Mouse (Mus musculus) neural tube, embryonic 12.5 days (tissue): ENCODE data around the gene Simc1. TPM values are rescaled to one million over a fixed set of nuclear protein-coding genes. Genes with fewer than 3 reads are reported as not detected.

Experiments used
- ATAC-seq: fragments of 200-750 bp; cut with Nextera tagmentation; 2 replicates; pipeline ENCODE4 v1.8.0; 2017; ENCODE audit warnings: low read depth, mild to moderate bottlenecking, moderate TSS enrichment, moderate library complexity; ENCODE audit not compliant: low FRiP score
- H3K27ac ChIP-seq: fragments of 300-500 bp; sonication (generic); 2 replicates; pipeline ENCODE4 v1.5.1; 2016
- H3K27me3 ChIP-seq: fragments of 300-500 bp; sonication (generic); replicated peaks from 2 replicates; pipeline ENCODE4 v1.6.1; 2016; ENCODE audit warnings: mild to moderate bottlenecking
- H3K36me3 ChIP-seq: fragments of 300-500 bp; sonication (generic); 2 replicates; pipeline ENCODE4 v1.6.1; 2016; ENCODE audit warnings: mild to moderate bottlenecking
- H3K4me1 ChIP-seq: fragments of 300-500 bp; sonication (generic); 2 replicates; pipeline ENCODE4 v1.6.1; 2016
- H3K4me2 ChIP-seq: fragments of 300-500 bp; sonication (generic); replicated peaks from 2 replicates; pipeline ENCODE4 v1.6.1; 2016; ENCODE audit warnings: mild to moderate bottlenecking
- H3K4me3 ChIP-seq: fragments of 300-500 bp; sonication (generic); 2 replicates; pipeline ENCODE4 v1.5.1; 2016
- H3K9ac ChIP-seq: fragments of 300-500 bp; sonication (generic); 2 replicates; pipeline ENCODE4 v1.6.1; 2016; ENCODE audit warnings: mild to moderate bottlenecking
- H3K9me3 ChIP-seq: fragments of 300-500 bp; sonication (generic); 2 replicates; pipeline ENCODE4 v1.6.1; 2016; ENCODE audit warnings: mild to moderate bottlenecking
- WGBS: fragments of 180-500 bp; shearing (Covaris S2); methylation state at CpG from one replicate; pipeline ENCODE4 v1.1.7; 2016; 5-methylcytosine and 5-hydroxymethylcytosine counted together
- polyA plus RNA-seq: library from polyadenylated mRNA; unstranded; fragments of >200 nt; fragmentation: Nextera tagmentation; extraction: Ambion mirVana; gene quantifications from 2 replicates; pipeline ENCODE4 v1.2.1, GENCODE M21; 2016

Simc1 gene
- polyA plus RNA-seq, 1 experiment from 2014 or later = 20.3 TPM

DNA sequence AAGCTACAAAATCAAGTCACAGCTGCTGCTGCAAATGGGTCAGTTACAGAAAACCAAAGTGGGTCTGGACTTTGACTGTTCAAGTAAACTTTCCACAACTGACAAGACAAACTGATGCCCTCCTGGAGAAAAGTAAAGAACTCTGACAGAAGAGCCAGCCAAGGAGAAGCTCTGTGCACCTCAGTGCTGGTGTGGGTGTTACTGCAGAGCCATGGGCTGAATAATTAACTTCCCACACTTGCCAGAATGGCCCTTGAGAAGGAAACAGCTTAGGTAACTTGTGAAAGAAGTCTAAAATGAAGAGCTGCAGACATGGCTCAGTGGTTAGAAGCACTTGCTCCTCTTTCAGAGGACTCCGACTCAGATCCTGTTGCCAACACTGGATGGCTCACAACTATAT is 54.1 kb downstream of the Simc1 start:
- H3K9me3 ChIP-seq = no peaks in the 10 kb centered on the region
- H3K36me3 ChIP-seq = peaks cover 90% of the 10 kb centered on the region
- WGBS = 100% methylated on average over 1 of the region's 1 CpGs
- H3K27me3 ChIP-seq = no peaks in the 10 kb centered on the region
- no peak overlapping the region for H3K27ac ChIP-seq
- H3K4me2 ChIP-seq = no peak overlapping the region
- no peak overlapping the region for H3K9ac ChIP-seq
- no peak overlapping the region for H3K4me3 ChIP-seq
- ATAC-seq = no peak
- no peaks in the 10 kb centered on the region for H3K4me1 ChIP-seq

DNA sequence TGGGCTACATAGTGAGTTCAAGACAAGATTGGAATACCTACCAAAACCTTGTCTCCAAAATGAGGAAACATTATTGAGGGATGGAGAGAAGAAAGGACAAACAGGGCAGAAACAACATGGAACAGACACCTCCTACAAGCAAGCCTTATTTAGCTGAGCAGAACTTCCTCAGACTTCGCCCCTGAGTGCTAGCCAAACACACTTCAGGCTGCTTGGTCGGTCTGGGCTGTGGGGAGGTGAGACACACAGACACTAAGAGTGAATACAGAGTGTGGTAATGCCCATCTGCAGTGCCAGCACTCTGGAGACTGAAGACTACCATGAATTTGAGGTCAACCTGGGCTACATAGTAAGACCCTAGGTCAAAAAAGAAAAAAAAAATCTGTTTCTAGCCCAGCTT is 56.1 kb downstream of the Simc1 start:
- Histone ChIP-seq H3K4me2 (no peak overlapping the region), H3K9me3 (no peaks in the 10 kb centered on the region), H3K27ac (no peak overlapping the region), H3K4me1 (peaks cover 10% of the 10 kb centered on the region), H3K4me3 (no peak overlapping the region), H3K9ac (no peak overlapping the region), H3K36me3 (peaks cover 77% of the 10 kb centered on the region), H3K27me3 (no peaks in the 10 kb centered on the region)
- no peak for ATAC-seq
- 94% methylated on average over 2 of the region's 2 CpGs for WGBS

DNA sequence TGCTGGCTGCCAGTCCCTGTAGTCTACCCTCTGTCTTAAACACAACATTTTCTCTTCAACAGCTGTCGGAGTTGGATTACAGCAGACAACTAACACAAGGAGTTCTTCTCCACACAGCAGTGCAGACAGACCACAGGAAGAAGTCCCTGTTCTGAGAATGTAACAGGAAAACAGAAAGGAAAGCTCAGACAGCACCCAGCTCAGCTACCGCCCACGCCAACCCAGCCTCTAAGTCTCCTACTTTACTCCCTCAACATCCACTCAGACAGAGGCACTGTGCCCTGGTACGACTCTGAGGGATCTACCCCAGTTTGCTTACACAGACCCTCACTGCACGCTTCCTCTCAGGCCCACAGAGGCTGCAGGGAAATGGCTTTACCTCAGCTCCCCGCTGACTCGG is 57.0 kb downstream of the Simc1 start:
- H3K27ac ChIP-seq = no peak overlapping the region
- no peaks in the 10 kb centered on the region for H3K9me3 ChIP-seq
- H3K36me3 ChIP-seq = peaks cover 69% of the 10 kb centered on the region
- peaks cover 13% of the 10 kb centered on the region for H3K4me1 ChIP-seq
- no peak overlapping the region for H3K4me2 ChIP-seq
- 94% methylated on average over 7 of the region's 7 CpGs for WGBS
- no peak overlapping the region for H3K9ac ChIP-seq
- ATAC-seq = no peak
- H3K4me3 ChIP-seq = no peak overlapping the region
- H3K27me3 ChIP-seq = no peaks in the 10 kb centered on the region

DNA sequence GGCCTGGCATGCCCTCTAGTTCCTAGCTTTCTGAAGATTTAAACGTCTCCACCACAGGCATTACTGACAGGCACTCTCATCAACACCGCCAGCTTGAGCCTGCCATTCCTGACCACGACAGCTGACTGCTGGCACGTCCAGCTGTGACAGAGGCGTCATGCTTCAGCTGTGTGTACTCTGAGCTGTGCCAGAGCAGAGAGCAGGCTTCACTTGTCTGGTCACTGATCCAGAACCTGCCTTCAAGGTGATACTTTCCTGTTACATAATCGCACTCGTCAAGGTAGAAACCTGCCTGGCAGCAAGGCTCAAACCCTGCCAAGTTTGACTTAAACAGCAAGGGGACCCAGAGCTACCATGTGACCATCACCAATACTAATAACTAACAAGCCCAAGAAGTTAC is 59.0 kb downstream of the Simc1 start:
- Histone ChIP-seq H3K4me2 (no peak overlapping the region), H3K4me1 (peaks cover 15% of the 10 kb centered on the region), H3K27me3 (no peaks in the 10 kb centered on the region), H3K36me3 (peaks cover 50% of the 10 kb centered on the region), H3K4me3 (no peak overlapping the region), H3K27ac (no peak overlapping the region), H3K9ac (no peak overlapping the region), H3K9me3 (no peaks in the 10 kb centered on the region)
- 83% methylated on average over 7 of the region's 7 CpGs for WGBS
- no peak for ATAC-seq

DNA sequence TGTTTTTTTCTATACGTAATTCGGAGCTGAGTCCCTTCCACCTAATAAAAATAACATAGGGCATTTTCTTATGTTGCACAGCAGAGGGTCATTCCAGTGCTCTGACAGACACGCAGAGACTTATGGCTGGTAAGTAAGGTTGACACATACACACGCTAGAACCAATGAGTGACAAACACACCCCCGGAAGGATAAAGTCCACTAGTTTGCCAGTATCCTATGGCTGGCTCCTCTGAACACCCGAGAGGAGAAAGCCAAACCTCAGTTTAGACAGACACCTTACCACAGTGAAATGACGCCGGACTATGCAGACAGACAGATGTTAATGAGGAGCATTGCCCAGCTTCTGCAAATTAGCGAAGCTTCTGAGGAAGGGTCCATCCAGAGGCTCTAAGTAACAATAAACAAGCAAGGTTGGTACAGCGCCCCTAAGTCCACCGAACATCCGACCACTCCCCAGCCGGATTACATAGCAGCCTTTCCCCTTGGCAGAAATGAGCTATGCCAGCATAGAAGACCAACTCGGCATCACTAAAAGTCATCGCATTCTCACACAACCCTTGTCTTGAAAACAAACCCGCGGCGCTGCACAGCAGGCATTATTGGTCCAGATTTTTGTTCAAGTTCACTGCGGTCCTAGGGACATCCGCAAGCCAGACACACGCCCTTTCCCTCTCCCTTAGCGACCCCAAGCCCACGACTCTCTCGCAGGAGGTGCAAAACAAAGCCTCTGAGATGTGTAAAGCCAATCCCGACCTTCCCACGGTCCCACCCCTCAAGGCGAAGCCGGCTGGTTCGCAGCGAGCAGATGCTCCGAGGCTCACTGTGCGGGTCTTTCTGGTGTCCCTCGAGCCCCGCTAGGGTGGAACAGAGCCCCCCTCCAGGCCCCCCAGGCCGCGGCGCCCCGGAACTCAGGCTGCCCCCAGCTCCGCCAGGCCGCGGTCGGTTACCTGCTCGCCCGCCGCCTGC is 60.9 kb downstream of the Simc1 start:
- Histone ChIP-seq H3K4me1 (peaks cover 15% of the 10 kb centered on the region), H3K9ac (peak overlapping the region; percentile 97), H3K27me3 (no peaks in the 10 kb centered on the region), H3K27ac (peak overlapping the region; percentile 64), H3K36me3 (peaks cover 31% of the 10 kb centered on the region), H3K9me3 (no peaks in the 10 kb centered on the region), H3K4me3 (peak overlapping the region; percentile 97), H3K4me2 (peak overlapping the region; percentile 75)
- WGBS = 12% methylated on average over 45 of the region's 45 CpGs
- peak; percentile 69 for ATAC-seq

DNA sequence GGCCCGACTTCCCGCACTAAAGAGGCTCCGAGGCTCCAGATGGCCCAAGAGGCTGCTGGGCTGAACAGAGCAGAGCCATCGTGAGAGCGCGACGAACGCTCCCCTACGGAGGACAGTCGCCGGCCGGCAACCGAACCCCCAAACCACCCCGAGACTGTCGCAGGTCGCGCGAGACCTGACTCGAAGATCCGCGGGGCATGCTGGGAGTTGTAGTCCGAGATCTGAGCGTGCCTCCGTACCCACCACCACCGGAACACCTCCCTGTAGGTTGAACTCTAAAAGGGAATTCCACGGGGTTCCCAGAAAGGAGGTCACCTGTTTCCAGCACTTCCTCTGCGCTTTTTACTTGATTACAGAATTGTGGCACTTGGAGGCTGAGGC is 61.6 kb downstream of the Simc1 start, which contains the start of gene 4833439L19Rik:
4833439L19Rik (minus strand) TSS at position 235 of the 381 bp plus-strand sequence.
- Histone ChIP-seq H3K9ac (peak within 1 kb of the TSS; percentile 97), H3K4me3 (peak within 1 kb of the TSS; percentile 97), H3K9me3 (no peaks in the 10 kb centered on the region), H3K27me3 (no peaks in the 10 kb centered on the region), H3K27ac (peak within 1 kb of the TSS; percentile 64), H3K36me3 (peaks cover 24% of the 10 kb centered on the region), H3K4me2 (peak within 1 kb of the TSS; percentile 75), H3K4me1 (peaks cover 15% of the 10 kb centered on the region)
- ATAC-seq = peak; percentile 97
- under 1% methylated on average over 27 of the region's 27 CpGs for WGBS

DNA sequence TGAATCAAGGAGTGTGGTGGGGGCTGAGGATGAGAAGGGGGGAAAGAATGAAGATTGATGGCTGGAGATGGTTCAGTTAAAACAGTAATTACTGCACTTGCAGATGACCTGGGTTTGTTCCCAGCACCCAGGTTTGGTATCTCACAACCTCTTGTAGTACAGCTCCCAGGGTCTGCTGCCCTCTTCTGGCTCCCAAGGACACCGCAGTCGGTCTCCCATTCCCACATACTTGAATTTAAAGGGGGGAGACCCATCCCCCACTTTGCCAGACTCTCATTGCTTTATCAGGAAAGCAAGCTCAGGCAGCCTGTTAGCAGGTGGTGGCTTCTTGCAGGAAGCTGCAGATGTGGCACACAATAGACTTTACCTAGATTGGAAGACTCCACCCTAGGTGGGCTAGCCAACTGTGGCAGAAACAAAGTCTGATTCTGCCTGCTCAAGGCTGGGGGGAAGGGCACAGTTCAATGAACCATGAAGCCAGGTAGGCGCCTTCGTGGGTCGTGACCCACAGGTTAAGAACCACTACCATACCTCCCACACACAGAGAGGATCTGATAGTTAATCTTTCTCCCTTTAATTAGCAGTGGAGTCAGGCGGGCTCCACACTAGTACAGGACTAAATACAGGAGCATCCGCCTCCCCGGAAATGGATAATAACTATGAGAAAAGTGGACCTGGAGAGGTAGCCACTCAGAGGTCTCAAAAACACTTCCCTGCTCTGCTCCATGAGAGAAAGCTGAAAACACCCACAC is 62.2 kb downstream of the Simc1 start:
- peak overlapping the region; percentile 75 for H3K4me2 ChIP-seq
- no peaks in the 10 kb centered on the region for H3K9me3 ChIP-seq
- H3K4me3 ChIP-seq = peak overlapping the region; percentile 97
- H3K27ac ChIP-seq = no peak overlapping the region
- peak; percentile 60 for ATAC-seq
- H3K4me1 ChIP-seq = peaks cover 15% of the 10 kb centered on the region
- WGBS = 50% methylated on average over 8 of the region's 8 CpGs
- H3K36me3 ChIP-seq = peaks cover 18% of the 10 kb centered on the region
- no peak overlapping the region for H3K9ac ChIP-seq
- no peaks in the 10 kb centered on the region for H3K27me3 ChIP-seq

DNA sequence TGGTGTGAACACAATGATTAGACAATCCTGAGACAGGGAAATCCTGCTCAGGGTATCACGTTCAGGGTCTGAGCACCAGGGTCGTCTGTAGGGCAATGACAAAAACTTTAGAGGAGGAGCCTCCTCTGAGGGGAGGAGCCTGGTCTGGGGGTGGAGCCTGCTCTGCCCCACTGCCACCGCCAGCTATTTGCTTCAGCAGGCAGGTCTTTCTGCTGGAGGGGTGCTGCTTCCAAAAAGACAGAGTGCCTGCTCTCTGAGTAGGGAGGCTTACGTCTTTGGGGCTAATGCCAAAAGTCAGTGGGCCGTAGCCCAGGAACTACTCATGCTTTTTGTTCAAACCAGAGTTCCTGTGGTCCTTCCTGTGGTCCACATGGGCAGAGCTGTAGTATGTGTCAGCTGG is 64.8 kb downstream of the Simc1 start:
- Histone ChIP-seq H3K9me3 (no peaks in the 10 kb centered on the region), H3K4me3 (no peak overlapping the region), H3K36me3 (no peaks in the 10 kb centered on the region), H3K9ac (no peak overlapping the region), H3K27ac (no peak overlapping the region), H3K4me2 (no peak overlapping the region), H3K4me1 (peaks cover 15% of the 10 kb centered on the region), H3K27me3 (0 out of 2 replicates have a peak, but pooled peaks cover 3% of the 10 kb centered on the region)
- ATAC-seq = no peak
- 39% methylated on average over 5 of the region's 5 CpGs for WGBS

DNA sequence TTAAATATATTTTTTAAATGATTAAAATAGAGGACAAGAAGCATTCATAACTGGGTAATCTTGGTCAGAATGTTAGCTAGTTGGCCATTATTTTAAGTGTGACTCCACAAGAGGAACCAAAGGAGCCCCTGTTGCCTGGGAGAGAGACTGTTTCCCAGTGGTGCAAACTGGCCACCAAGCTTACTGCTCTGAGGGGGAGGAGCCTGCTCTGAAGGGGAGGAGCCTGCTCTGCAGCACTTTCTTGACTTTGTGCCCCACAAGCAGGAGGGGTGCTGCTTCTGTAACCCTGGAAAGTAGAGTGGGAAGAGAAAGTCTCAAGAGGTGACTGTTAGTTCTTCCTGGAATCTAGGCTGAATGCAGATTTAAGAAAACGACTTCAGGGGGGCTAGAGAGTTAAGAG is 65.7 kb downstream of the Simc1 start:
- H3K4me1 ChIP-seq = peaks cover 8% of the 10 kb centered on the region
- H3K4me3 ChIP-seq = no peak overlapping the region
- H3K27ac ChIP-seq = no peak overlapping the region
- H3K36me3 ChIP-seq = no peaks in the 10 kb centered on the region
- H3K27me3 ChIP-seq = 0 out of 2 replicates have a peak, but pooled peaks cover 3% of the 10 kb centered on the region
- no peaks in the 10 kb centered on the region for H3K9me3 ChIP-seq
- ATAC-seq = no peak
- H3K9ac ChIP-seq = no peak overlapping the region
- H3K4me2 ChIP-seq = no peak overlapping the region
- WGBS = 53% methylated on average over 1 of the region's 1 CpGs

DNA sequence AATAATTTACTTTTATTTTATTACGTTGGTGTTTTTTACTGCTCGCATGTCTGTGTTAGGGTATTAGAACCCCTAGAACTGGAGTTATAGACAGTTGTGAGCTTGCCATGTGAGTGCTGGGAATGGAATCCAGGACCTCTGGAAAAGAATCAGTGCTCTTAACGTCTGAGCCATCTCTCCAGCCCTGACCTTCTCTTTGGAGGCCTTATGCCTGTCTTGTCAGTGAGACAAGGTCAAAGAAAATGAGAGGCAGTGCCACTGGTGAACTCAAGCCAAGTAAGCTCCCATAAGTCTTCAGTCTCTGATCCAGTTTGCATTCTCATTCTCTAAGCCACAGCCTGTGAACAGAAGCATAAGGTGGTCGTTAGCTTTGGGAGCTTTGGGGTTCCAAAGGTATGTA is 67.2 kb downstream of the Simc1 start:
- WGBS = 80% methylated on average over 4 of the region's 4 CpGs
- Histone ChIP-seq H3K27ac (no peak overlapping the region), H3K4me2 (no peak overlapping the region), H3K36me3 (no peaks in the 10 kb centered on the region), H3K9me3 (no peaks in the 10 kb centered on the region), H3K27me3 (0 out of 2 replicates have a peak, but pooled peaks cover 3% of the 10 kb centered on the region), H3K9ac (no peak overlapping the region), H3K4me3 (no peak overlapping the region), H3K4me1 (peaks cover 10% of the 10 kb centered on the region)
- no peak for ATAC-seq

DNA sequence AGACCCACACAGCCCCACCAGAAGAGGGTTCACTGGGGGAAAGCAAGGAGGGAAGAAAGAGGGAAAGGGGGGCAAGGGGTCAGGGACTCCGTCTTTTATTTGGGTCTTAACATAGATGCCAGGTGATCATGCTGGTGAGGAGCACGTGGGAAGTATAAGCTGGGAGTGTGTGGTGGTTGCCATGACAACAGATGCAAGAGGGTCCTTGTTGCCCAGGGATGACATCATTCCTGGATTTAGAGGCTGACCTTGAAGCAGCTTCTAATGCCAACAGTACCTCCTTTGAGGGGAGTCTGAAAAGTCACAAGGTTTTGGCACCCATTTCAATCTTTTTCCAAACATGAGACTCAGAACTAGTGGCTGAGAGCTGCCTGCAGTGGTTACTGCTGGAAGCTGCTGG is 68.1 kb downstream of the Simc1 start:
- H3K9ac ChIP-seq = no peak overlapping the region
- no peak overlapping the region for H3K4me2 ChIP-seq
- H3K4me1 ChIP-seq = peaks cover 18% of the 10 kb centered on the region
- 0 out of 2 replicates have a peak, but pooled peaks cover 3% of the 10 kb centered on the region for H3K27me3 ChIP-seq
- H3K9me3 ChIP-seq = no peaks in the 10 kb centered on the region
- no peak for ATAC-seq
- 38% methylated on average over 2 of the region's 2 CpGs for WGBS
- H3K27ac ChIP-seq = no peak overlapping the region
- H3K36me3 ChIP-seq = 0 out of 2 replicates have a peak, but pooled peaks cover 1% of the 10 kb centered on the region
- H3K4me3 ChIP-seq = no peak overlapping the region

DNA sequence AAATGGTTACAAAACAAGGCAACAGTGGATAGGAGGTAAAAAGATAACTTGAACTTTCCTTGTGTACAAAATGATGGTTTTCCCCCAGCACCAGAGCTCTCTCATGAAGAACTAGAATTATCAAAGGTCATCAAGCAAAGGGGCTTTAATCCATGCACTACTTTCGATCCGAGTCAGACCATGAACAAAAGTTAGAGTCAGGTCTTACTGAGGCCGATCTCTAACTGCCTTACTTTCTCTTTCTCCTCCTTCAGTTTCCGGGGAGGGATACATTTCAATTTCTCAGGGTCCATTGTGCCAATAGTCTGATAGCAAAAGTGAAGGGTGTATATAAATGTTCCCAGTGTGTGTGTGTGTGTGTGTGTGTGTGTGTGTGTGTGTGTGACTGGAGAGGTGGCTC is 69.0 kb downstream of the Simc1 start:
- H3K9ac ChIP-seq = no peak overlapping the region
- H3K4me1 ChIP-seq = peaks cover 20% of the 10 kb centered on the region
- H3K4me2 ChIP-seq = no peak overlapping the region
- no peak overlapping the region for H3K4me3 ChIP-seq
- H3K9me3 ChIP-seq = no peaks in the 10 kb centered on the region
- no peak overlapping the region for H3K27ac ChIP-seq
- 88% methylated on average over 4 of the region's 4 CpGs for WGBS
- H3K27me3 ChIP-seq = 0 out of 2 replicates have a peak, but pooled peaks cover 3% of the 10 kb centered on the region
- H3K36me3 ChIP-seq = peaks cover 9% of the 10 kb centered on the region
- ATAC-seq = no peak
